Comparison of ENCODE assay signal across 9 mouse cellular contexts in genomic region chr11:29546762-29547161, GRCm38 (mm10). TPM values are rescaled to one million over a fixed set of nuclear protein-coding genes. Genes with fewer than 3 reads are reported as not detected.
DNase-seq lines count a peak whose midpoint lies in the region; ATAC-seq and TF ChIP-seq lines count a peak whose summit lies in the region.
"Had no signal": no experiment of that assay in that cellular context is flagged by ENCODE, and none has a peak within 500 bp of the region (broad histone marks: within the 10 kb centered on the region; RNA-seq: fewer than 3 reads in every experiment).

No protein-coding gene starts in this region.

- ATAC-seq in heart, embryonic 14.5 days (ENCODE audit: insufficient number of reproducible peaks, insufficient read depth, low FRiP score, low read depth), result no peak

- H3K4me2 ChIP-seq in heart, embryonic 14.5 days (ENCODE audit: low read length), result peak overlapping the region; percentile 82

- 15% methylated on average over 2 of the region's 2 CpGs for WGBS in heart, embryonic 14.5 days
- WGBS in hindbrain, embryonic 10.5 days, result 26% methylated on average over 2 of the region's 2 CpGs
- 15% methylated on average over 2 of the region's 2 CpGs for WGBS in macrophage (ENCODE audit: missing documents)

- DNase-seq in heart, adult 8-10 months (ENCODE audit: low spot score), result no peak
- no peak for DNase-seq in ES-E14 (ENCODE audit: low read depth, low spot score)
- no peak for DNase-seq in hindbrain, embryonic 10.5 days (ENCODE audit: low spot score)
- DNase-seq in layer of hippocampus, postnatal 10 days (ENCODE audit: low spot score in 2 of 2), result no peak
- no peak for DNase-seq in spleen, postnatal 36 days (ENCODE audit: low spot score in 2 of 2)
- DNase-seq in right cerebral cortex, adult 18-20 months, result no peak

- H3K79me2 ChIP-seq in macrophage (ENCODE audit: inconsistent target), result peaks cover 25% of the 10 kb centered on the region

- H3K9me3 ChIP-seq in heart, embryonic 14.5 days (ENCODE audit: control insufficient read depth, low read length), result no peaks in the 10 kb centered on the region
- no peaks in the 10 kb centered on the region for H3K9me3 ChIP-seq in ES-E14 (ENCODE audit: control insufficient read depth, insufficient read depth, low read depth, low read length)
- no peaks in the 10 kb centered on the region for H3K9me3 ChIP-seq in hindbrain, embryonic 10.5 days

- H3K36me3 ChIP-seq in heart, embryonic 14.5 days (ENCODE audit: control insufficient read depth, insufficient read depth, low read length), result peaks cover 49% of the 10 kb centered on the region
- H3K36me3 ChIP-seq in ES-E14 (ENCODE audit: control insufficient read depth, insufficient read depth, low read length, poor library complexity, severe bottlenecking) (peaks cover 15% of the 10 kb centered on the region), macrophage (ENCODE audit: inconsistent target) (peaks cover 19% of the 10 kb centered on the region)
- peaks cover 49% of the 10 kb centered on the region for H3K36me3 ChIP-seq in hindbrain, embryonic 10.5 days

- peak overlapping the region; percentile 69 to 79; a peak in 3 of 4 replicates for H3K4me3 ChIP-seq in heart, embryonic 14.5 days (ENCODE audit: control insufficient read depth in 1 of 2, insufficient read depth in 1 of 2, low read depth in 1 of 2, low read length in 2 of 2)
- H3K4me3 ChIP-seq in ES-E14 (ENCODE audit: insufficient read depth in 1 of 2, low read depth in 1 of 2, low read length in 2 of 2, poor library complexity in 1 of 2, severe bottlenecking in 1 of 2) (peak overlapping the region; percentile 90 to 97), macrophage (ENCODE audit: inconsistent target) (peak overlapping the region; percentile 92)
- H3K4me3 ChIP-seq in hindbrain, embryonic 10.5 days, result peak overlapping the region; percentile 81

- H3K9ac ChIP-seq in heart, embryonic 14.5 days (ENCODE audit: low read length), result peak overlapping the region; percentile 97
- H3K9ac ChIP-seq in ES-E14 (ENCODE audit: insufficient read depth, low read depth, low read length, poor library complexity, severe bottlenecking), result peak overlapping the region; percentile 99

- in situ Hi-C loops in ES-E14 (cut with MboI; ENCODE audit: low sequenced_read_pairs in 2 of 2, unreplicated experiment in 2 of 2), result no loop called here

- no peaks in the 10 kb centered on the region for H3K27me3 ChIP-seq in heart, embryonic 14.5 days (ENCODE audit: control insufficient read depth, insufficient read depth, low read length)
- H3K27me3 ChIP-seq in hindbrain, embryonic 10.5 days (ENCODE audit: insufficient read depth, poor library complexity, severe bottlenecking), result no peaks in the 10 kb centered on the region
- H3K27me3 ChIP-seq: Patski had no signal

- H3K27ac ChIP-seq in heart, embryonic 14.5 days (replicated peaks in 1 of 2; ENCODE audit: control insufficient read depth in 1 of 2, insufficient read depth in 1 of 2, low read depth in 2 of 2, low read length in 2 of 2), result 0 out of 4 replicates have a peak overlapping the region, but pooled peaks of 1 of the 2 experiments have one; percentile 28
- H3K27ac ChIP-seq in ES-E14 (ENCODE audit: insufficient read depth, low read depth, low read length, poor library complexity, severe bottlenecking) (peak overlapping the region; percentile 28; the same call in 1 of the 2 replicates), macrophage (peak overlapping the region; percentile 94)
- peak overlapping the region; percentile 92 for H3K27ac ChIP-seq in hindbrain, embryonic 10.5 days

- peaks cover 0 to 6% of the 10 kb centered on the region in 2 experiments; a peak in 2 of 4 replicates for H3K4me1 ChIP-seq in heart, embryonic 14.5 days (ENCODE audit: control insufficient read depth in 2 of 2, insufficient read depth in 2 of 2, low read length in 2 of 2)
- no peaks in the 10 kb centered on the region for H3K4me1 ChIP-seq in ES-E14 (ENCODE audit: control insufficient read depth in 2 of 2, insufficient read depth in 2 of 2, low read length in 2 of 2, poor library complexity in 1 of 2)
- peaks cover 14% of the 10 kb centered on the region for H3K4me1 ChIP-seq in hindbrain, embryonic 10.5 days (replicated peaks)

TF ChIP-seq in ES-E14, 5 proteins besides CTCF, POLR2A, EP300 and RAD21:
- no peak for TF ChIP-seq CHD2 (IDR thresholded peaks at IDR 0.05; ENCODE audit: low read depth, low read length)
- no peak for TF ChIP-seq MAFK (IDR thresholded peaks at IDR 0.05; ENCODE audit: insufficient read depth, low read depth, low read length)
- TF ChIP-seq HCFC1 (IDR thresholded peaks at IDR 0.05; ENCODE audit: borderline replicate concordance, insufficient read depth, low read length), result no peak

RNA-seq across cellular contexts. Expression of gene Clhc1, which starts 1.0 kb away (rescaled TPM):
- 0.20 and 0.61 TPM in 2 replicates for polyA plus RNA-seq in heart, embryonic 14.5 days (2014; fragmentation: Nextera tagmentation; extraction: Ambion mirVana)
- total RNA-seq in heart, adult 8-10 months (2022), result not detected
- total RNA-seq in ES-E14 (2012; rRNA removed), result 0.58 and 0.67 TPM in 2 replicates
- 0.10 and 0.25 TPM in 2 replicates for polyA plus RNA-seq in hindbrain, embryonic 10.5 days (2016; fragmentation: Nextera tagmentation; extraction: Ambion mirVana)
- total RNA-seq in macrophage (2018; cell fraction: chromatin; rRNA removed), result 1 to 10 TPM in 21 of 26 experiments, under 1 TPM in 5; 0.42 to 3.3 (median 1.6) TPM
- total RNA-seq in macrophage (2018; cell fraction: cytosol; rRNA removed), result under 1 TPM in 22 of 26 experiments, not detected in 4; 0.07 to 0.55 (median 0.17) TPM
- 1 to 10 TPM in 13 of 26 experiments, under 1 TPM in 11, not detected in 2; 0.18 to 5.3 (median 1.0) TPM for total RNA-seq in macrophage (2018; cell fraction: nucleus; rRNA removed)
- 0.13 to 0.42 TPM (median 0.33 TPM) in 3 replicates for polyA plus RNA-seq in macrophage (2018)
- total RNA-seq in layer of hippocampus, postnatal 10 days (2021), result under 1 TPM in 1 of 2 experiments, not detected in 1; 0.27 TPM

RNA-seq across cellular contexts. Expression of gene Rps27a, which starts 1.1 kb away (rescaled TPM):
- 724 and 803 TPM in 2 replicates for polyA plus RNA-seq in heart, embryonic 14.5 days (2014; fragmentation: Nextera tagmentation; extraction: Ambion mirVana)
- total RNA-seq in heart, adult 8-10 months (2022), result 100 to 1,000 TPM; 432 to 497 (median 454) TPM
- 953 and 1,218 TPM in 2 replicates for total RNA-seq in ES-E14 (2012; rRNA removed)
- polyA plus RNA-seq in hindbrain, embryonic 10.5 days (2016; fragmentation: Nextera tagmentation; extraction: Ambion mirVana), result 932 and 1,013 TPM in 2 replicates
- total RNA-seq in macrophage (2018; cell fraction: chromatin; rRNA removed), result 100 to 1,000 TPM in 20 of 26 experiments, 10 to 100 TPM in 6; 66.2 to 272 (median 126) TPM
- 1,000 to 10,000 TPM in 13 of 26 experiments, 100 to 1,000 TPM in 13; 722 to 1,645 (median 996) TPM for total RNA-seq in macrophage (2018; cell fraction: cytosol; rRNA removed)
- 100 to 1,000 TPM; 146 to 360 (median 243) TPM for total RNA-seq in macrophage (2018; cell fraction: nucleus; rRNA removed)
- polyA plus RNA-seq in macrophage (2018), result 595 to 1,446 TPM (median 1,246 TPM) in 3 replicates
- 100 to 1,000 TPM; 485 to 520 TPM for total RNA-seq in layer of hippocampus, postnatal 10 days (2021)

RNA-seq across cellular contexts. Expression of gene Mtif2, which starts 20.6 kb away (rescaled TPM):
- polyA plus RNA-seq in heart, embryonic 14.5 days (2014; fragmentation: Nextera tagmentation; extraction: Ambion mirVana), result 35.7 and 42.5 TPM in 2 replicates
- total RNA-seq in heart, adult 8-10 months (2022), result 10 to 100 TPM; 50.1 to 60.7 (median 53.0) TPM
- total RNA-seq in ES-E14 (2012; rRNA removed), result 24.3 and 30.0 TPM in 2 replicates
- polyA plus RNA-seq in hindbrain, embryonic 10.5 days (2016; fragmentation: Nextera tagmentation; extraction: Ambion mirVana), result 41.0 and 46.7 TPM in 2 replicates
- total RNA-seq in macrophage (2018; cell fraction: chromatin; rRNA removed), result 10 to 100 TPM; 15.8 to 94.2 (median 65.4) TPM
- 10 to 100 TPM; 10.5 to 24.6 (median 21.6) TPM for total RNA-seq in macrophage (2018; cell fraction: cytosol; rRNA removed)
- total RNA-seq in macrophage (2018; cell fraction: nucleus; rRNA removed), result 10 to 100 TPM; 14.1 to 64.9 (median 42.9) TPM
- 21.0 to 31.8 TPM (median 21.2 TPM) in 3 replicates for polyA plus RNA-seq in macrophage (2018)
- 10 to 100 TPM; 29.2 to 36.5 TPM for total RNA-seq in layer of hippocampus, postnatal 10 days (2021)

RNA-seq across cellular contexts. Expression of gene Prorsd1, which starts 31.9 kb away (rescaled TPM):
- 26.0 and 30.9 TPM in 2 replicates for polyA plus RNA-seq in heart, embryonic 14.5 days (2014; fragmentation: Nextera tagmentation; extraction: Ambion mirVana)
- total RNA-seq in heart, adult 8-10 months (2022), result 10 to 100 TPM; 21.3 to 26.0 (median 22.6) TPM
- 8.2 and 12.4 TPM in 2 replicates for total RNA-seq in ES-E14 (2012; rRNA removed)
- polyA plus RNA-seq in hindbrain, embryonic 10.5 days (2016; fragmentation: Nextera tagmentation; extraction: Ambion mirVana), result 16.5 and 19.6 TPM in 2 replicates
- 10 to 100 TPM in 6 of 26 experiments, 1 to 10 TPM in 17, under 1 TPM in 3; 0.69 to 18.7 (median 4.0) TPM for total RNA-seq in macrophage (2018; cell fraction: chromatin; rRNA removed)
- total RNA-seq in macrophage (2018; cell fraction: cytosol; rRNA removed), result 10 to 100 TPM; 12.8 to 41.5 (median 29.2) TPM
- total RNA-seq in macrophage (2018; cell fraction: nucleus; rRNA removed), result 10 to 100 TPM in 15 of 26 experiments, 1 to 10 TPM in 10, under 1 TPM in 1; 0.79 to 37.5 (median 11.9) TPM
- polyA plus RNA-seq in macrophage (2018), result 21.0 to 49.9 TPM (median 28.5 TPM) in 3 replicates
- total RNA-seq in layer of hippocampus, postnatal 10 days (2021), result 1 to 10 TPM; 4.0 to 5.3 TPM
